Mouse (Mus musculus): ENCODE measurements at regions not wholly inside any gene's neighbourhood (a gene's known extent, or its start where the extent isn't known, plus 50 kb on each side); places are given as distances from the start of the nearest gene placed in this dataset.

DNA sequence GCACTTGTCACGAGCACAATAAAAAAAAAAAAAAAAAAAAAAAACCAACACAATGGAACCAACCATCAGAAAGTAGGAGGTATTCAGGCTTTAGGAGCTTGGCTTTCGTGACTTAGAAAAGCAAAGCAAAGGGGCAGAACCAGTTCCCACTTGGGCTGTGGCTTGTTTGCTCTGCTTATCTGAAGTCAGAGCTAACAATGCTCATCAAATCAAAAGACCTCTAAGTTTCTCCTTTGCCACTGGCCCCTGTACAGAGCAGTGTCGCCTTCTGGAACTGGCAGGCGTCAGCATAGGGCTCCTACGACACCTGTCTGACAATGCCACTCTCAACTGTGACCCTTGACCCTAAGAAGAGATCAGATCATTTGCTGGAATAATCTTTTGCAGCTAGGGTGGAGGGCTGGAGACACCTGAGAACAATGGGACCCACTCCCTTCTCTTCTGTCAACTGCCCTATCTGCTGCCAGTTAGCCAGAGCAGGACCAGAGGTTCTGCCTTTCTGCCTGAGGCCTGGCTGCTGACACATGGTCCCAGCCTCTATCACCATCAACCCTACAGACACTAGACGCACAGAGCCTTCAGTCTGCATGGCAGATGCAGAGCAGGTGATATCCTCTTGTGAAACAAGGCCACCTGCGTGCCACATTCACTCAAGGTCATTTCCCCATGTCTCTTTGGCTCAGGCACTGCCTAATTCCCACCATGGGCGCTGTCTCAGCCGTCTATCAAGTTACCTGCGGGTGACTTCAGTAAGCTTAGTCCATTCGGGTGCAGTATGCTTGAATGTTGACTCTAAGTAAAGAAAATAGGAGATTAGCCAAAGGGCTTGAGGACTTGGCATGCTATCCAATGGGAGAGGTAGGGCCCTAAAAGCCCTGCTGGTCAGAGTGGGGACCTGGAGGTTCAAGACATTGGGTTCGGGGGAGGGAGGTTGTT, 136.1 kb upstream of the Zfp703 start:
- DNase-seq (ENCODE audit: low spot score in 2 of 2): no peak

DNA sequence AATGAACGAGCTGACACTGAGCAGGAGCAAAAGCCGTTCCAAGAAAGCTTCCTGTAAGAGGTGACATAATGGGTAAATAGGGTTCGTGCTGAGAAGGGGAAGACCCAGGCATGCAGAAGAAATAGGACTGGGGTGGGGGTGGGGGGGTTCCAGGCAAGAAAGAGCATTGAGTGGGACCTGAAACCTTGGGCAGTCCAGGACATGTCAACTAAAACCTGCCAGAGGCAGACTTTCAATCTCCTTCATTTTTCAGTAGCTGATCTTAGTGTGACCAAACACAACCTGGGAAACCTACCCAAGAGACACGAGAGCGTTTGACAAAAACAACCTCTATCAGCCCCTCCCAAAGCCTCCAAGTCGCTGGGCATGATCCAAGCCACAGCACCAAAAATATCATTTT, 133.4 kb upstream of the Zfp703 start:
- no peak for DNase-seq (ENCODE audit: low spot score in 2 of 2)

DNA sequence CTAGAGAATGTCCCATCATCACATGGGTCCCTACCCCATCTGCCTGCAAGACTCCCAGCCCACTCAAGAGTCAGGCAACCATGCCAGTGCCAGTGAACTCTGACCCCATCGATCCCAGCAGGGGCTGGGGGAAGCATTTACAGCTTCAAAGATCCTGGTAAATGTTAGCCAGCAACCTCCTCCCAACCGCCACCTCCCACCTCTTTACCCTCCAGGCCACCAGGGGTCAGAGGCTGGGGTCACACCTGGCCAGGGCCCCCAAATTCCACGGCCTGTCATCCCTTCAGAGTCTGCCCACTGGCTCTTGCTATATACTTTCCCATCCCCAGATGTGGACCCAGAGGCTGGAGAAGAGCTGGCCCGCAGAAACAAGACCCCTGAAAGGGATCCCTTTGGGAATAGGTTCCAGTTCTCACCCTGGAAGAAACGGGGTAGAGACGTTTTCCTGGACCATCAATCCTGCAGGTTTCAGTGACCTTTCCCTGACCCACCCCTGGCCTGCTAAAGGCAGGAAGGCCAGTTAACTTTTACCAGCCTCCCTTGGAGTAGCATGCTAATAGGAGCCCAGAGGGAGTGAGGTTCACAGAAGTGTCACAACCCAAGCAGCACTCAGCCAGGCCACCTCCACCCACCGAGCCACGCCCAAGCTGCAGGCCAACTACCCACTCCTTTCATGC, 132.9 kb upstream of the Zfp703 start:
- DNase-seq (ENCODE audit: low spot score in 2 of 2): no peak

DNA sequence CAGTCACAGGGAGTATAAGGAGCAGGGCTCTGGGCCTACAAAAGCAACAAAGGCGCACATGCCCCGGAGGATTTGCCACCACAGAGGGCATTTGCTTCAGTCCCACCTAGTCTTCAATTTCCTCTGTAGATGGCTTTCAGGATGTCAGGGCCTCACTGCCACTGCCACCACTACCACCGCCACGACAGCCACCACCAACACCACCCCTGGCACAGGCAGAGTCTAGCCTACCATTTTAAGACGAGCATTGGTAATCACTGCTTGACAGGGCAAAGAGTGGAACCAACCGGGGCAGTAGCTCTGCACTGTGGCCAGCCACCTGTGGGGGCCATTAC, 132.3 kb upstream of the Zfp703 start:
- DNase-seq (ENCODE audit: low spot score in 2 of 2): no peak

DNA sequence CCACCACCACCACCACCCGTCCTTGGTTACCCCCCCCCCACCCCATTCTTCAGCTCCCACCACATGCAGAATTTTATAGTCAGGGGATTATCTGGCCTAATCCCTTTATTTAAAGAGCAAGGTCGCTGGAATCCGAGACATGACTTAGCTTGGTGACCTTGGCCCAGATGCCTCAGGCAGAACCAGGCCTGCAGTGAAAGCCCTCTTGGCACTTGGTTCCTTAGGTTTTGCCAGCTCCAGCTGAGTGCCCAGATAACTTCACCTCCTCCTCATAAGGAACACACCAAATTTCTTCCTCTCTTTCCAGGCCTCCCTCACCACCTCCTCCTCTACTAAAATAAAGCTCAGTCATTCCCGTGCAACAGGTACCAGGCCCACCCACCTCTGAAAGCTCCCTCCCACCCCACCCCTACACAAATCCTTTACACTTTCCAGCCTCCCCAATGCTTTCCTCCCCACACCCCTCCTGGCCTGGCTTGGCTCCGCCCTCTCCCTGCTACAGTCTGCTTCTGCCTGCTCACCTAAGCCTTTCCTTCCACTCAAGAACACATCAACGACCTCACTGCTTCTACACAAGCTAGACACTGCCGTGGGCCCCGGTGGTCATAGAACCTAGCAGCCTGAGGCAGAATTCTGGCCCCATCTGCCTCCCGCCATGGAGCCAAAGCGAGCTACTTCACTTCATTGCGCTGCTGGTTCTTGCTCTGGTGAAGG, 131.5 kb upstream of the Zfp703 start:
- no peak for DNase-seq (ENCODE audit: low spot score in 2 of 2)

DNA sequence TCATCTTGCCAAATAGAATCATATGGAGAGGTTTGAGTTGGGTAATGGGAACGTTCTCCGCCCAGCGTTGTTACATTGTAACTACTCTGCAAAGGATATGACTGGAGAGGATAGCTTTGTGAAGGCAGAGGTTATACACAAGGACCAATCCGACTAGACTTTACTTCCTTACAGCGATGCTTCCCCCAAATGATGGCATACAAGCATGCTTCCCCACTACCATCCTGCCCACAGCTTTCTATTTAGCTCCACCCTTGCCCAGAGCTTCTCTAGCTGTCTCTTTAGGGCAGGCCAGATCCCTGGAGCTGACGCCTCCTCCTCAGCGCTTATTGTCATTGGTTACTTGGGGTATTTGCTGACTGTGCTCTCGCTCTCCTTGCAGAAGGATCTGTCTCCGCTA, 130.1 kb upstream of the Zfp703 start:
- DNase-seq (ENCODE audit: low spot score in 2 of 2): no peak

DNA sequence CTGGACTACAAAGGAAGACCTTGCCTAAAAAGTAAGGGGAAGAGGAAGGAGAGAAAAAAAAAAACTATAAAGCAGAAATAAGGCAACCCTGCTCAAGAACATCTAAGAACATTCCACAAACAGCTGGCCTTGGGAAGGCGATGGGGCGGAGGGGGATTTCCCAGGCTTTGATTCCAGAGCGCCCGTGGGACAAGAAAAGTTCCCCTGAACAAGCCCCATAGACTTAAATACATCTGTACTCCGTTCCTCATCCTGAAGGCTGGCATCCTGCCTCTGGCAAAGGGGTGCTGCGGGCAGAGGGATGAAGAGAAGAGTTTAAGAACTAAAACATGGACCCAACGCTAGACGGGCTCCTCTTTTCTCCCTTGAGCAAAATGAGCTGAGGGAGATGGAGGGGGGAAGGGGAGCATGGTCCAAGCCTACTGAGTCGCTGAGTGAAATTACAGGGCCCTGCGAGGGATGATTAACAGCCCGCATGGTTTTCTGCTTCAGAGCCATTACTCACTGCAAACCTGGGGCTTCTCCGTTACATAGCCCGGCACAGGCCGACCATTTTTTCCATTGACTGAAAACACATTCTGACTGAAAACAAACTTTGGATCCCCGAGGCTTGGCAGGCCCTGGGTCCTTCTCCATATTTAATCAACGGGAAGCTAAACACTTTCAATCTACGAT, 128.9 kb upstream of the Zfp703 start:
- DNase-seq (ENCODE audit: low spot score in 2 of 2): no peak

DNA sequence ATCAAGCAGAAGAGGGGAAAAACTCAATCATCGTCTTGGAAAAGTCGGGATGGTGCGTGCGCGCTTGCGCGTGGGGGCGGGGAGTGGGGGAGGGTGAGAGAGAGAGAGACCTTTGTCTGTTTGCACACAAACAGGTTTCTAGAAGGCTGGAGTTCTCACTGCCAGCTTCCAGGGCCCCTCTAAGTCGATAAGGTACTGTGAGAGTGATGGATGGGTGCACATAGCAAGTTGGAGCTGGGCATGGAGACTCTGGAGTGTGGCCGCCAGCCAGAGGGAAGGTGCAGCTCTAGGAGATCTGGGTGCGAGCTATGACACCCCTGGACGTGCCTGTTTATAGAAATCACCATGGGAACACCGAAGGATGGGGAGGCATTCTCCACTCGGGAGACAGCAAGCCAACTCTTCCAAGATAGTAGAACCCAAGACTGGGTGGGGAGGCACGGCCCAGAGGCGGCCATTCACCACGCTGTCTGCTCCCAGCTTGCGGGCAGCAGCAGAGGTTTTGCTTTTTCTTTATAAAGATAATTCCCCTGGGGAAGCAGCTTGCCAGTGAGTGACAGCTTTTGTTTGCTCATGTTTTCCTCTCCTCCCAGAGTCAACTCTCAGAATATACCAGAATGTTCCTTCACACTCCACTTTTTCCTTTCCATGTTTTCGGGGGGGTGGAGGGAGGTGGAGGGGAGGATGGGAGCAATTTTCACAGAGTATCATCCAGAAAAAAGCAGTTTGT, 128.0 kb upstream of the Zfp703 start:
- no peak for DNase-seq (ENCODE audit: low spot score in 2 of 2)

DNA sequence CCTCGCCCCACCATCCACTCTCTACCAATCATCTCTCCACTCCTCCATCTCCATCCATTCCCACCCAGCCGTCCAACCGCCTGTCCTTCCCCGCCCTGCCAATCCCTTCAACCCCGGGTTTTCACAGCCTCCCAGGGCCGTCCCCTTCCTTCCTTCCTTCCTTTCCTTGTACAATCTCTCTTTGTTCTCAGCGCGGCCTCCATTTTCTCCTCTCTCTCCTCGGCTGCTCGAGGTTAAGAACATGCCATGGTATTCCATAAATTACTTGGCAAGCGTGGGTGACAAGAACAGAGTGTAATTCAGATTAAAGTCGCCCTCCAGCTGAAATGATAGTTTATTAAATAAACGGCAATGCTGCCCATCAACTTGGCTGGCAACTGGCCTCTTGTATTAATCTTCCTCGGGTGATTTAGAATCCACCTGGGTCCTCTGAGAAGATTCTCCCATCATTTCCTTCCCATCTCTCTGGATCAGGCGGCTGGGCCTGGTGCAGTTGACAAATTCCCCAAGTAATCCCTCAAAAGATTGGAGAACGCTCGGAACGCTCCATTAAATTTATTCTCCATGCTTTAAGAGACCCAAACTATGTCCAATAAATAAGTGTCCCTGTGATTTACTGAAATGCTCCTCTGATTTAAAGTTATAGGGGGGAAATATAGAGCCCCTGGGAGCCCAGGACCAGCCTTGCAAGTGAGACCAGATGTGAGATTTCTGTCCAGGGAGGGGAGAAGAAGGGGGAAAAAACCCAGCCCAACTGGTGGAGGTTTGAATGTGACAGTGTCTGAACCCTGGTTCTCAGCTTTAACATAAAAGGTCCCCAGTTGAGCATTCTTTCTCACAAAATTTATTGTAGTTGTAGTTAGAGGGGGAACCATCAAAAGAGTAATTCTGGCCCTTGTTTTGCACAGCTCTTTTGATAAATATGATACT, 125.0 kb upstream of the Zfp703 start:
- no peak for DNase-seq (ENCODE audit: low spot score in 2 of 2)

DNA sequence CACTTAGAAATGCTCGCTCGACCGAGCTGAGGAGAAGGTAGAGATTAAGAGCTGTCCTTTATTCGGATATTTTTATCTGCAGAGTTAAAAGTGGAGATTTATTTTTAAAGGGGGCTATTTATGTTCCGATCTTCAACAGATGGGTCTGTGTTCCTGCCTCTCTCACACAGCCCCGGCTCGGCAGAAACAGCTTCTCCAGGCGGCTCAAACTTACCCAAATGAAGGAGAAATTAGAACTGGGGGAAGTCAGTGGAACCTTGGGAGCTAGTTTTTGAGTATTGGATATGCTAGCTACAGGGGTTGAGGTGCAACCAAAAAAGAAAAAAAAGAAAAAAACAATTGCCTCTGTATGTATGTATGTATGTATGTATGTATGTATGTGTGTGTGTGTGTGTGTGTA, 124.2 kb upstream of the Zfp703 start:
- peak; percentile 52 to 57 for DNase-seq (ENCODE audit: low spot score in 2 of 2)

DNA sequence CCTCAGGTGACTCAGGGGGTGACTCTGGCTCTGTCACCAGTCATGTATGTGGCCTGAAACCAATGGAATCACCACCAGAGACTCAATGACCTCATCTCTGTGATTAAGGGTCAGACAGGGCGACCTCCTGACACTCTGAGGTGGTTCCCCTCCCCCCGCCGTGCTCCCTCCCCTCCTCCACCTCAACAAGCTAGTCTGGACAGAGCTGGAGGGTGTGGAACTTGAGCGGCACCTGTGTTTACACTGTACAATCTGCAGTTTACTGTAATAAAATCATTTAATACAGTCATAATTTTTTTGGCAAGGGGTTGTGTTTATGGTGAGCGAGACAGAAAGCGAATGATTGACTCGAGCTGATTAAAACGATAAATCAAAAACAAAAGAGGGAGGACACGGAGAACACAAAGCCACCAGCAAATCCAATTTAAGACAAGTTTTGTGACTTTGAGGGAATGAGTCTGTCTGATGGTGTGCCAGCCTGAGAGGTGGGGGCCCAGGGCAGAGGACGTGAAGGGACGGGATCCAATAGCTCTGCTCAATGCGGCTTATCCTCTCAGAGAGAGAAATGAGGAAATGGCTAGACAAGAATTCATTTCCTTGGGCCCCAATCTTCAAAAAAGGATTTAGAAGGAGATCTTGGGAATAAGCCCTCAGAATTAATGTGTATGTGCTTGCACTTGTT, 122.4 kb upstream of the Zfp703 start:
- DNase-seq (ENCODE audit: low spot score in 2 of 2): no peak

DNA sequence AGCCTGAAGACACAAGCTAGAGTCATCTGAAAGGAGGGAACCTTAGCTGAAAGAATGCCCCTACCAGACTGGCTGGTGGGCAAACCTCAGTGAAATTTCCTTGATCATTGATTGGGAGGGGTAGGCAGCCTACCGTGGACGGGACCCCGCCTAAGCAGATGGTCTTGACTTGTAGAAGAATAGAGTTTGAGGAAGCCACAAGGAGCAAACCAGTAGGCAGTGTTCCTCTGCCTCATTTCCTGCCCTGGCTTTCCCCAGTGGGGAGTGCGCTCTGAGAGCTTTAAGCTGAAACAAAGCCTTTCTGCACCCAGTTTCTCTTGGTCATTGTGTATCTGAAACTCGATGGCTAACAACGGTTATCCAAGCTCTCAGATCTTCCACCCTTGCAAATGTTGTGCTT, 121.9 kb upstream of the Zfp703 start:
- no peak for DNase-seq (ENCODE audit: low spot score in 2 of 2)

DNA sequence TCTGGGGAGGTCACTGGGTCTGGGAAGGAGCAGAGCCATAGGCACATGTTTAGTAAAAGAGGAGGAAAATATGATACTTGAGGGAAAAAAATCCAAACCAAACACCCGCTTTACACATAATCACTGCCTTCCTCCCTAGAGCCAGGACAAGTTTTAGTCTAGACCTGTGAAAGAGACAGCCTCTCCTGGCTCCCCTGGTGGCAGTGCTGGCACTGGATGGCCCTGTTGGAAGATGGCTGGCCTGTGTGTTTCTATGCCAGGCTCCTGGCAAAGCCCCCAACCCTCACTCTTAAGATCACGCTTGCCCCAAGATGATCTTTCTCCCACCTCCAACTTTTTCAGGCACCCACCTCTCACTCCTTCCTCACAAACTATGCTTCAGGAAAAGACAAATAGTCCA, 112.6 kb upstream of the Zfp703 start:
- DNase-seq (ENCODE audit: low spot score in 2 of 2): no peak

DNA sequence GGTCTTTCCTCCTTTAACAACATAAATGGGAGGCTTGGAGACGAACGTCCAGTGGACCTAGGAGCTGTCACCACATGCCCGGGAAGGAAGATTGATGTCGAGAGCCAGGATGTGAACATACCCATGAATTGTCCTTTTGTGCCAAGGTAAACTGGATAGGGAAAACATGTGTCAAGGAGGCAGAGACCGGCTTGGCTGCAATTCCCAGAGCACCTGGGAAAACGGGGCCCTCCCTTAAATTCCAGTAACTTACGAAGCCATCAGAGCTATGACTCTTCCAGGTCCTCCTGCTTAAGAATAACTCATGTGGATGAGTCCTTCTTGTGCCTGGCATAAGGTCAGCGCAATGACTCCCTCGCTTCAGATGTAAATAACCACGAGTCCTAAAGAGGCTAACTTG, 112.2 kb upstream of the Zfp703 start:
- DNase-seq (ENCODE audit: low spot score in 2 of 2): no peak

DNA sequence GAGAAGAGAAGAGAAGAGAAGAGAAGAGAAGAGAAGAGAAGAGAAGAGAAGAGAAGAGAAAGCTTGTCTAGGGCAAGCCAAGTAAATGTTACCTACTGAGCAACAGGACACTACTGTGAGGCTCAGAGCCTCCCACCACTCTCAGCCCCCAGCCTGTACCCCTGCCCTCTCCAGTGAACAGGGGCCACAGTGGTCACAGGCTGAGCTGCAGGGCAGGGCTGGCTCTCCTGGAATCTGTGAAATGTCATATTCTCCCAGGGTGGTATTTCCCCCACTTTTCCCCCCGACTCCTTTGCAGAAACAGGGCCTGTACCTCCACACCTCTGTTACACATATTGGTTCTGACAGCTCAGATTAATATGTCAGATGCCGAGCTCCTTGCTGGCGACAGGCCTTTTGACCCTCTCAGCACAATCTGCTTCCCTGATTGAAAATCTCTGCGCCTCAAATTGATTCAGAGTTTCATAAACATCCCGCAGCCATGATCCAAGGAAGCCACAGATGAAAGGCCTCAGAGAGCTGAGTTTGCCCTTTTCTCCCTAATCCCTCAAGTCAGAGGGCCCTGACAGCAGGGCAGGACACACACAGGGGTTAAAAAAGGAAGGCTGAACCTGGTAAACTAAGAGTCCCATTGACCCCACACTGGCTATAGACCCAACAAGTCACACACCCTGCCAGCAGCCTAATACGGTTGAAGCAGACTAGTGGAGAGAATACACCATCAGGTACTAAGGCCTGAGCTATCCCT, 108.8 kb upstream of the Zfp703 start:
- DNase-seq (ENCODE audit: low spot score in 2 of 2): no peak

DNA sequence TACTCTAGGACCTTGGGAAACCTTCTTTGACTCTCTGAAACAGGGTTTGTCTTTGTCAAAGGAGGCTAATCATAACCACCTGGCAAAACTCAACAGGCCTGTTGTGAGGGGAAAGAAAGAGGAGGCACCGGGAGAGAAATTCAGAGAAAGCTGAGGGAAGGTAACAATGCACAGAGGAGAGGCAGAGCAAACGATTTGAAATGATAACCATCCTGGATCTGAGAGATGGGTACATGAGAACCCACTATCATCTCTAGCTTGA, 108.3 kb upstream of the Zfp703 start:
- no peak for DNase-seq (ENCODE audit: low spot score in 2 of 2)

DNA sequence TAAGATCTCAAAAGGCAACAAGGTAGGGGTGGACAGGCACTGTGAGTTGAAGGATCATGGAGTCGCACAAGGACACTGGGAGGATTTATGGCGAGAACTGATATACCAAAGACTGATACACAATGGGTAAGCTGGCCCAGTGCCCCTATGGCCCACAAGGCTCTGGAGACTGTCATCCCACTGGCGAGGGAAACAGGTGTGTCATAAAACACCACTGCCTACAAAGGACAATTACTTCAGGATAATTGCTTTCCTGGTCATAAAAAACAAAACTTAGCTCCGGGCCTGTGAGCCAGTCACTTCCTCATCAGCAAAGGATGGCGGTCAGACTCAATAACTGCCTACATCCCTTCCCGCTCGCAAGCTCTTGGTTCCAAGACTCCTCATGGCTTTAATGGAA, 105.3 kb upstream of the Zfp703 start:
- no peak for DNase-seq (ENCODE audit: low spot score in 2 of 2)

DNA sequence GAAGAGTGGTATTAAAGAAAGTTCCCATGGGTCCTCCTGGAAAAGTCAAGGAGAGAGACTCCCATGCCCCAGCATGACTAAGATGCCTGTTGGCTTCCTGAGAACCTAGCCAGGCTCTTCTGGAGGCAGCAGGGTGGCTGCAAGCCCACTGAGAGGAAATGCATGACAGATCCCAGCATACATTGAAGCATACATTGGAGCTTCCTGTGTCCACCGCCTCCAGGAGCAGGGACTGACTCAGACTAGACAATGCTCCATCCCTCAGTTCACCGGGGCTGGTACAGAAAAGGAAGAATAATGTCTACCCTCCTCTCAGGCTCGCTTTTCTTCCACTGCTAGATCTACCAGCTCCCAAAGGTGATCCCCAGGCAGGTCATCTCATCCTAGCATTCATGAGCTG, 104.7 kb upstream of the Zfp703 start:
- DNase-seq (ENCODE audit: low spot score in 2 of 2): no peak

DNA sequence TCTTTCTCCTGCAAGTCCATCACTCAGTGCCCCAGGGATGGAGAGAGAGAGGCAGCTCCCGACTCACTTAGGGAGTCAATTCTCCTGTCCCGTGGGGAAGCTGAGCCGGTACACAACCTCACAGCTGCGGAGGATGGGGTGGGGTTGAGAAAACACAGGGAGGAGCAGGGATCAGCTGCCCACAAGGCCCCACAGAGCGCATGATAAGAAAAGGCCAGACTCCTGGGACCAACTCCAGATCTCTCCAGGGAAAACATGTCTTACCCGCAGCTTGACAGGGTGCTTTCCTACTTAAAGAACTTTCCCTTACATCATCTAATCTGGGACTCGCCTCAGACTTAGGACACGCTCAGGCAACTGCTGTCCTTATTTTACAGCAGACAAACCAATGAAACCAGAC, 104.3 kb upstream of the Zfp703 start:
- DNase-seq (ENCODE audit: low spot score in 2 of 2): no peak
